Mouse (Mus musculus) kidney, postnatal 10 days (tissue): ENCODE results near the gene Mycs.

Experiments
- DNase-seq: peaks from one replicate; pipeline ENCODE4 v3.0.0; 2021; ENCODE audit warnings: mixed read lengths

Mycs gene

DNA sequence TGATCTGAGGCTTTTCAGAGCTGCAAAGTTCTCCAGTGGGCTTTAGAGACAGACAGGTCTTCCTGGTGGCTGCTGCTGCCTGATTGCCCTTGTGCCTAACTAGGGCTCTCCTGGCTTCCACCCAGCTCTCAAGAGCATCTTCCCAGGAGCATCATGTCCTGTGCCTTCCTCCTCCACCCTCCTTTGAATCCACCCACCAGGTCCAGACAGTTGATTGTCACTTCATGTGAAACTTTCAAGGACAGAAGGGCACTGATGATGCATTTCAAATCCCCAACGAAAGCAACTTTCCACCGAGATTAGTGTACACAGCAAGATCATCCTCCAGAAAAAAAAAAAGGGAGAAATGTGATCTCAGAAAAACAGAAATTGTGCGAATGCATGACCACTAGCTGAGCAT lies at the start of gene Mycs:
Gene Mycs (minus strand): TSS at position 101 of the 400 bp plus-strand sequence.
- DNase-seq: no peak

DNA sequence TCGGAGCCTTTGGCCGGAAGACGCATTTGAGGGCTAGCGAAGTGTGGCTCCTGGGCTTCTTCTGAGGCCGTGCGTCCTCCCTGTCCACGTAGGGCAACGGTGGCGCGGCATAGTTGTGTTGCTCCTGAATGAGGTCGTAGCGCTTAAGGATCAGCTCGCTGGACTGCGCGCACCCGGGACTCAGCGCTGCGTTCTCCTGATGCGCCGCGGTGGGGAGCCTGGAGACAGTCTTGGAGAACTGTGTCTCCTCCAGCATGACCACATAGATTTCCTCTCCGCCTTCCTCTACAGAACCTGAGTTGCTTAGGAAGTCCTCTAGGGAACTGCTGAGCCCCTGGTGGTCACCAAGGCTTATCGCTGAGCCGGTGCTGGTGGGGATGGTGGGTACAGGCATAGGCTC lies 1.0 kb downstream of the Mycs start:
- no peak for DNase-seq
